Mouse (Mus musculus) liver, embryonic 15.5 days (tissue): ENCODE data around the gene Ces1a. TPM values are rescaled to one million over a fixed set of nuclear protein-coding genes. Genes with fewer than 3 reads are reported as not detected.

Source experiments
- ATAC-seq: fragments of 200-750 bp; cut with Nextera tagmentation; 2 replicates; pipeline ENCODE4 v1.8.0; 2017; ENCODE audit warnings: moderate number of reproducible peaks, mild to moderate bottlenecking, moderate library complexity; ENCODE audit not compliant: insufficient read depth
- H3K27ac ChIP-seq: fragments of 300-500 bp; sonication (generic); replicated peaks from 2 replicates; pipeline ENCODE4 v1.5.1; 2015; ENCODE audit warnings: mild to moderate bottlenecking, inconsistent platforms
- H3K27me3 ChIP-seq: fragments of 300-500 bp; sonication (generic); 2 replicates; pipeline ENCODE4 v1.6.1; 2015; ENCODE audit warnings: mild to moderate bottlenecking, inconsistent platforms
- H3K36me3 ChIP-seq: fragments of 300-500 bp; sonication (generic); replicated peaks from 2 replicates; pipeline ENCODE4 v1.6.1; 2015; ENCODE audit warnings: moderate library complexity, mild to moderate bottlenecking, inconsistent platforms
- H3K4me1 ChIP-seq: fragments of 300-500 bp; sonication (generic); replicated peaks from 2 replicates; pipeline ENCODE4 v1.6.1; 2015; ENCODE audit warnings: inconsistent platforms
- H3K4me2 ChIP-seq: fragments of 300-500 bp; sonication (generic); 2 replicates; pipeline ENCODE4 v1.6.1; 2015; ENCODE audit warnings: moderate library complexity, mild to moderate bottlenecking, inconsistent platforms
- H3K4me3 ChIP-seq: fragments of 300-500 bp; sonication (generic); replicated peaks from 2 replicates; pipeline ENCODE4 v1.5.1; 2015; ENCODE audit warnings: mild to moderate bottlenecking, inconsistent platforms
- H3K9ac ChIP-seq: fragments of 300-500 bp; sonication (generic); 2 replicates; pipeline ENCODE4 v1.6.1; 2015; ENCODE audit warnings: moderate library complexity, mild to moderate bottlenecking, inconsistent platforms
- H3K9me3 ChIP-seq: fragments of 300-500 bp; sonication (generic); replicated peaks from 2 replicates; pipeline ENCODE4 v1.6.1; 2016; ENCODE audit warnings: inconsistent platforms
- WGBS: fragments of 180-500 bp; shearing (Covaris S2); methylation state at CpG from one replicate; pipeline ENCODE4 v1.1.7; 2015; ENCODE audit warnings: mixed read lengths; ENCODE audit not compliant: insufficient replicate concordance; 5-methylcytosine and 5-hydroxymethylcytosine counted together
- polyA plus RNA-seq: library from polyadenylated mRNA; unstranded; fragments of >200 nt; fragmentation: Nextera tagmentation; extraction: Ambion mirVana; gene quantifications from 2 replicates; pipeline ENCODE4 v1.2.1, GENCODE M21; 2015

Gene Ces1a
- polyA plus RNA-seq, 1 experiment from 2014 or later = not detected

DNA sequence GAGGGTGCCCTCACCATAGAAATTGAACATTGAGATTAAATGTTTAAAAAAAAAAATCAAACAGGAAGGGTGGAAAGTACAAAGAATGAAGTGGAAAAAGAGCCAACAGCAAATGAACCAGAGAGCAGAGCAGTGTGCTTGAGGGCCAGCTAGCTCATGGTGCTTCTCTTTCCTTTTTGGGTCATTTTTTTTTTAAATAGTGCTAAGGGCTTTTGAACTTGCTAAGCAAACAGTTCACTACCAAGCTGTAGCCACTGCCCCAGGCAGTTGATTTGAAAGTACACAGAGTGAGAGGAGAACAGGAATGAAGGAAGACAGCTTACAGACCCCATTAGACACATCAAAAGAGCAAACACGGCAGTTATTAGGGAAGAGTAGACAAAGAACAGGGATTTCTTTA, 4.9 kb downstream of the Ces1a start:
- no peak for ATAC-seq
- H3K36me3 ChIP-seq = no peaks in the 10 kb centered on the region
- WGBS = 53% methylated on average over 1 of the region's 1 CpGs
- no peaks in the 10 kb centered on the region for H3K4me1 ChIP-seq
- no peak overlapping the region for H3K9ac ChIP-seq
- no peak overlapping the region for H3K4me2 ChIP-seq
- H3K4me3 ChIP-seq = no peak overlapping the region
- no peaks in the 10 kb centered on the region for H3K9me3 ChIP-seq
- no peak overlapping the region for H3K27ac ChIP-seq
- H3K27me3 ChIP-seq = no peaks in the 10 kb centered on the region

DNA sequence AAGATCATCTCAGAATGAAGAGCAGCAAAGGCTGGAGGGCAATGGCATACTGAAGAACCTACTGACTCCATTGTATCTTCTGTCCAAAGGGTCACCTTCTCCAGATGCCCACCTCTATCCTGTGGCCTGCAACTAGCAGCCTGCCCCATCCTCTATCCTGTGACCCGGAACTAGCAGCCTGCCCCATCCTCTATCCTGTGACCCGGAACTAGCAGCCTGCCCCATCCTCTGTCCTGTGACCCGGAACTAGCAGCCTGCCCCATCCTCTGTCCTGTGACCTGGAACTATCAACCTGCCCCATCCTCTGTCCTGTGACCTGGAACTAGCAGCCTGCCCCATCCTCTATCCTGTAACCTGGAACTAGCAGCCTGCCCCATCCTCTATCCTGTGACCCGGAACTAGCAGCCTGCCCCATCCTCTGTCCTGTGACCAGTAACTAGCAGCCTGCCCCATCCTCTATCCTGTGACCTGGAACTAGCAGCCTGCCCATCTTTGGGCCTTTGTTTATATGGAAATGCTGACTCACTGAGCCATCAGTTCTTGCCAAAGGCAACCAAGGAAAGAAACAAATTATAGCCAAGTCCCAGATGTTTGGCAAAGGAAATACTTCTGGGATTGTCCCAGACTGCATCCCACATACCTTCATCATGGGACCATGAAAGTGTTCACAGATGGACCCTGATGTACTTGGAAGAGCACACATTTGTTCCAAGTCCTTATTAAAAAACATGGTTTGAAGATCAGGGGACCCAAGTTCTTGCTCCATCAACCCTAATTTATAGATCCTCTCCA, 7.0 kb downstream of the Ces1a start:
- no peak overlapping the region for H3K9ac ChIP-seq
- no peaks in the 10 kb centered on the region for H3K4me1 ChIP-seq
- H3K4me3 ChIP-seq = no peak overlapping the region
- H3K9me3 ChIP-seq = no peaks in the 10 kb centered on the region
- no peaks in the 10 kb centered on the region for H3K36me3 ChIP-seq
- 45% methylated on average over 4 of the region's 4 CpGs for WGBS
- no peaks in the 10 kb centered on the region for H3K27me3 ChIP-seq
- no peak for ATAC-seq
- no peak overlapping the region for H3K4me2 ChIP-seq
- H3K27ac ChIP-seq = no peak overlapping the region

DNA sequence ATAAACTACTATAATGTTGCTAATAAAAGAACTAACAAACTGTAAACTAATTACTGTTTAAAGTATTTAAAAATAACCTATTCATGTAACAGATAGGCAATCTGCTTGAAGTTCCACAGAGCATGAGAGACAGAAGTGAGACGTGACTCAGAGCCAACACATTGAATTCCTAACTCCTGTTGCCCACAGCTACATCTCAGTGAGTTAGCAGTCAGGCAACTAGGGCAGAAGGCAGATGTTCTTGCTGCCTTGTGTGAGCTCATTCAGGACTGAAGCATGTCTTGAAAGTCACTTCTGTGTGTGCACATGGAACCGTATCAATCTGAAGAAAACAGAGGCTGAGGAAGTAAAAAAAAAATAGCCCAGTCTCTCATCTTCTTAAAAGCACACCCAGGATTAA, 7.7 kb downstream of the Ces1a start:
- H3K4me2 ChIP-seq = no peak overlapping the region
- ATAC-seq = no peak
- H3K36me3 ChIP-seq = no peaks in the 10 kb centered on the region
- no peak overlapping the region for H3K4me3 ChIP-seq
- 65% methylated on average over 2 of the region's 2 CpGs for WGBS
- H3K9me3 ChIP-seq = no peaks in the 10 kb centered on the region
- H3K4me1 ChIP-seq = no peaks in the 10 kb centered on the region
- H3K27ac ChIP-seq = no peak overlapping the region
- H3K27me3 ChIP-seq = no peaks in the 10 kb centered on the region
- no peak overlapping the region for H3K9ac ChIP-seq

DNA sequence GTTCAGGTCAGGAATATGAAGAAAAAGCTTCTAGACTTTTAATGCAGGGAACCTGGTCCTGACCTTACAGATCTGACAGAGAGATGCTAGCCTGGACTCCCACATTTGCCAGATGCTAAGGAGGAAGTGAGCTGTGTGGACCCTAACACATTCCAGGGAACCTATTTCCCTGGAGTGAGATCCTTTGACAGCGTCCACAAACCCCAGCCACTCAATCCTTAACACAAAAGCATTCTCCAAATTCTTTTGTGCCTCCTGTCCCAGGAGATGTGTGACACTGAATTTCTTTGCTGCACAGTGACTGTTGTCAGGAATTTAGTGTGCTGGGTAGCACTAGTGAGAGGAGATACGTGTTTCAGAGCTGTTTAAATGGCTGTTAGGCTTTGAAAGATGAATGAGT, 9.2 kb downstream of the Ces1a start:
- ATAC-seq = no peak
- H3K9me3 ChIP-seq = no peaks in the 10 kb centered on the region
- 16% methylated on average over 2 of the region's 2 CpGs for WGBS
- no peak overlapping the region for H3K4me3 ChIP-seq
- no peak overlapping the region for H3K27ac ChIP-seq
- no peaks in the 10 kb centered on the region for H3K36me3 ChIP-seq
- no peaks in the 10 kb centered on the region for H3K27me3 ChIP-seq
- H3K4me2 ChIP-seq = no peak overlapping the region
- no peak overlapping the region for H3K9ac ChIP-seq
- H3K4me1 ChIP-seq = no peaks in the 10 kb centered on the region

DNA sequence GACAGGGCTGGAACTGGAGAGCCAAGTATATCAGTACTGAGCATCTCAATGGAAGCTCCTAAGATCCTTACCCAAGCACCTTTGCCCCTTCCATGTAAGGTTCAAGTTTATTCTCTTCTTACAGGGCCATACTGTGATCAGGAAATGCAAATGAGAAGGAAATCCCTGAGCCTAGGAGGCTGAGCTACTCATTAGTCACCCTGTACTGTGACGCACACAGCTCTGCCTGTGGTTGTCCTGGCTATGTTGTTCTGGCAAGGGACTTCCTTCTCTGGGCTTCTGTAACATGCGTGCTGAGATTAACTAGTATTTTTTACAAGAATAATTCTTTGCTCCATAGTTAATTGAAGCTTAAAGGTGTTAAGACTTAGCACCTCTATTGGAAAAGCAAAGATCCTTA, 17.3 kb downstream of the Ces1a start:
- Histone ChIP-seq H3K4me2 (no peak overlapping the region), H3K27ac (no peak overlapping the region), H3K36me3 (no peaks in the 10 kb centered on the region), H3K9ac (no peak overlapping the region), H3K27me3 (no peaks in the 10 kb centered on the region), H3K4me3 (no peak overlapping the region), H3K9me3 (no peaks in the 10 kb centered on the region), H3K4me1 (no peaks in the 10 kb centered on the region)
- WGBS = 33% methylated on average over 2 of the region's 2 CpGs
- ATAC-seq = no peak

DNA sequence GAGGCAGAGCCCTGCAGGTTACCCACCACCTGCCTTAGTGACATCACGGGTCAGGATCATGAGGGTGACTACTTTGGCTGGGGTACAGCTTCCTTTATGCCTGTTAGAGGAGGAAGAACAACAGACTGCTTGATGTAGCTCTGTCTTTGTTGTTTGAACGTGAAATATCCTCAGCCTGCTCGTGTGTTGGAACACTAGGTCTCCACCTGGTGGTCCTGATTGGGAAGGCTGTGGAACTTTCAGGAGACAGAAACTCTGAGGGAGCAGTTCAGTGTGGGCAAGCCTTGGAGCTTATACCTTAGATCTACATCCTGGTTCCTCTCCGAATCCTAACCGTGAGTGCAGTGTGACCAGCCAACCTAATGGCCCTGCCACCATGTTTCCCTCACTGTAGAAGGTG, 26.3 kb downstream of the Ces1a start:
- no peak overlapping the region for H3K9ac ChIP-seq
- no peak for ATAC-seq
- WGBS = 50% methylated on average over 5 of the region's 5 CpGs
- no peak overlapping the region for H3K27ac ChIP-seq
- no peaks in the 10 kb centered on the region for H3K4me1 ChIP-seq
- H3K4me3 ChIP-seq = no peak overlapping the region
- no peak overlapping the region for H3K4me2 ChIP-seq
- no peaks in the 10 kb centered on the region for H3K9me3 ChIP-seq
- no peaks in the 10 kb centered on the region for H3K36me3 ChIP-seq
- H3K27me3 ChIP-seq = no peaks in the 10 kb centered on the region

DNA sequence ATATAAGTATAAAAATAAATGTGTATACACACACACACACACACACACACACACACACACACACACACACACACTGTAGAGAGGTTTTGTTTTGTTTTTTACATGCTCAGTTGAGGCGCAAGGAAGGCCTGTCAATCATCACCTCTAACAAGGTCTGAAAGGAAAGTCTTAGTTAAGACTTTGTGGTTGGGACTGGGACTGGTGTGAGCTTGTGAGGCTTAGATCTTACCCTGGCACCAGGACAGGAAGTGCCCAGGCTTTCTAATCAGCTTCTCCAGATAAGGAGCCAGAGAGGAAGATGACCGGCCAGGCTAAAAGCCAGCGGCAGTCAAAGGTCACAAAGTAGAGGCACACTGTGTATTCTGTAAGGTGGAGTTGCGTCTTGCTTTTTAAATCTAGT, 33.7 kb downstream of the Ces1a start:
- Histone ChIP-seq H3K9ac (no peak overlapping the region), H3K36me3 (no peaks in the 10 kb centered on the region), H3K4me2 (no peak overlapping the region), H3K9me3 (no peaks in the 10 kb centered on the region), H3K4me3 (no peak overlapping the region), H3K27ac (no peak overlapping the region), H3K27me3 (no peaks in the 10 kb centered on the region), H3K4me1 (no peaks in the 10 kb centered on the region)
- WGBS = 15% methylated on average over 4 of the region's 4 CpGs
- ATAC-seq = no peak

DNA sequence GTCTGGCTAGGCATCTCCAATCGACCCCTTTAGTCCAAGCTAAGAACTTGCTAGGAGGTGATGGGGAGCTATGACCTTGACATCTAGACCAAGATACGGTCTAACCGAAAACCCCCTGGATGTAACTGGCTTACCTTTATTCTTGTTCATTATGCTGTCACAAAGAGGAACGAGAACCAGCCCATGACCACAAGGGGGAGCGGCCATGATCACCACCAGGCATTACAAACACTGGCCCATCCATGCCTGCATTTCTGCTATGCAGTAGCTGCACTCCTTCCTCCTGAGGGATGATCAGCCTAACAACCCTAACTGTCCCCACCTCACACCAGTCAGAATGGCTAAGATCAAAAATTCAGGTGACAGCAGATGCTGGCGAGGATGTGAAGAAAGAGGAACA, 35.8 kb downstream of the Ces1a start:
- H3K9ac ChIP-seq = no peak overlapping the region
- no peaks in the 10 kb centered on the region for H3K27me3 ChIP-seq
- WGBS = 55% methylated on average over 6 of the region's 6 CpGs
- H3K4me3 ChIP-seq = no peak overlapping the region
- no peaks in the 10 kb centered on the region for H3K4me1 ChIP-seq
- H3K9me3 ChIP-seq = no peaks in the 10 kb centered on the region
- no peak overlapping the region for H3K4me2 ChIP-seq
- H3K27ac ChIP-seq = no peak overlapping the region
- ATAC-seq = no peak
- H3K36me3 ChIP-seq = no peaks in the 10 kb centered on the region

DNA sequence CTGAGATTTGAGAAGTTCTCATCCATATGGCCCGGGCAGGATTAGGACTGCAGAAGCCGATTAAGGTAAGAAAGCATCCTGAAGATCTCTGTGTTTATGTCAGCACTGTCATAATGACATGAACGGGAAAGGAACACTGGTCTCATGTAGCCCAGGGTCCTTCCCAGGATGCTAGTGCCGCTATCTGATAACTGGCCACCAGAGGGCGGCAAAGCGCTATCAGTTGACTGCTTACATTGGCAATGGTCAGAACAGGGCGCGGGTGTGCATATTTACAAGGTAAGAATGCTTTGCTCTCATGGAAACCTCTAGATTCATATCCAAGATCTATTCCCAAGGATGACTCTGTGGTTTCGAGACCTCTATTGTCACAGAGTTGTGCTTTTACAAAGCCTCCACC, 36.6 kb downstream of the Ces1a start:
- Histone ChIP-seq H3K9me3 (no peaks in the 10 kb centered on the region), H3K4me1 (no peaks in the 10 kb centered on the region), H3K27me3 (no peaks in the 10 kb centered on the region), H3K36me3 (no peaks in the 10 kb centered on the region), H3K4me2 (no peak overlapping the region), H3K9ac (no peak overlapping the region), H3K4me3 (no peak overlapping the region), H3K27ac (no peak overlapping the region)
- 5% methylated on average over 9 of the region's 9 CpGs for WGBS
- no peak for ATAC-seq

DNA sequence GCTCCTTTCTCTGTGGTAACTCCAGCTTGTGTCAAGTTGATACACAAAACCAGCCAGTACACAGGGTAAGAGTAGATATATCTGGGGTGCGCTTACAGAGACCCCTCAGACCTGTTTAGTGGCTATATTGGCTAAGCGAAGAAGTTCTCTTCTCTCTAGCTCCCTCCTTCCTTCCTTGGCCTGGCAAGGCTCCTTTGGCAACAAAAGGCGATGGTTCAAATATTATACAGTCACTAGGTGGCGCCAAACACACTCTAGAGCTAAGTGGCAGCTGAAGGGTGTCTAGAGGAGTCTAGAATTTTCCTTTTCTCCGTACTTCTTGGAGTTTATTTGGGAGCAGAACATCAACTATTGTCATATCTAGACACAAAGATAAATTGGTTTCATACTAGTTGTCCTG, 37.7 kb downstream of the Ces1a start:
- Histone ChIP-seq H3K27ac (no peak overlapping the region), H3K27me3 (no peaks in the 10 kb centered on the region), H3K36me3 (no peaks in the 10 kb centered on the region), H3K4me3 (no peak overlapping the region), H3K4me1 (no peaks in the 10 kb centered on the region), H3K9ac (no peak overlapping the region), H3K4me2 (no peak overlapping the region), H3K9me3 (no peaks in the 10 kb centered on the region)
- no peak for ATAC-seq
- 12% methylated on average over 5 of the region's 5 CpGs for WGBS

DNA sequence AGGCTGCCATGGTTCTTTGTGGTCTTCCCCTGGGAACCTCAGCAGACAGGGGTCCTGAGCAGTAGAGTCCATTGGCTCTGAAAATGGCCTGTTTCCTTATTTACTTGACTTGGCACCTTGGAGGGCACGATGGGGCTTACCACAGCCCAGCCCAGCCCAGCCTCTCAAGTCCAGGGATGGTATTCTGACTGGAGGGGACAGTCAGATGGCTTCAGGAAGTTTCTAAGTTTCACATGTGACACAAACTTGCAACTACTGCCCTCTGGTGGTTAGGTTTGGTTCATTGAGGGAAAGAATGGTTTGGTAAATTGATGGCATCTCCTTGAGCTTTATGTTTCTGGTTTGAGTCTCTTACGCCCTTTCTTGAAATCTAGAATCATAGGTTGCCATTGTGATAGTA, 49.4 kb downstream of the Ces1a start:
- no peaks in the 10 kb centered on the region for H3K4me1 ChIP-seq
- no peaks in the 10 kb centered on the region for H3K9me3 ChIP-seq
- H3K27me3 ChIP-seq = no peaks in the 10 kb centered on the region
- H3K4me2 ChIP-seq = no peak overlapping the region
- no peak for ATAC-seq
- 24% methylated on average over 2 of the region's 2 CpGs for WGBS
- no peak overlapping the region for H3K27ac ChIP-seq
- H3K36me3 ChIP-seq = no peaks in the 10 kb centered on the region
- no peak overlapping the region for H3K4me3 ChIP-seq
- no peak overlapping the region for H3K9ac ChIP-seq

DNA sequence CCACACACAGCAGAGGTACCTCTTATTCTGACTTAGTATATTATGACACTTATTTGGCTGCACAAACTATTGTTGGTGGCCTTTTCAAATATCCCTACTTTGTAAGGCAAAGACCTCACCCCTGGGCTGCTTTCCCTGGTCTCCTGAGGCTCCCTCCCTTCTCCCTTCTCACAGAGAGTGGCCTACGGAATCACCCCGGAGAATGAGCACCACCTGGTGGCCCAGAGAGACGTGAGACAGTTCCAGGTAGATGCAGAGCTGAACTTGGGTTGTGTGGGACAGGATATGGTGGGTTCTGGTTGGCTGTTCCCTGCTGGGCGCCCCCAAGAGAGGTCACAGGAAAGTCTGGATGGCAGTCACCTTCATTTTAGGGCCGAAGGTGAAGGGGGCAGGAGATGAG, 51.2 kb downstream of the Ces1a start:
- H3K4me3 ChIP-seq = no peak overlapping the region
- no peak overlapping the region for H3K4me2 ChIP-seq
- 28% methylated on average over 5 of the region's 5 CpGs for WGBS
- no peak for ATAC-seq
- no peak overlapping the region for H3K9ac ChIP-seq
- H3K9me3 ChIP-seq = no peaks in the 10 kb centered on the region
- no peak overlapping the region for H3K27ac ChIP-seq
- H3K36me3 ChIP-seq = no peaks in the 10 kb centered on the region
- H3K4me1 ChIP-seq = no peaks in the 10 kb centered on the region
- no peaks in the 10 kb centered on the region for H3K27me3 ChIP-seq
